ENCODE assay signal across 8 mouse cellular contexts in the genomic region with DNA sequence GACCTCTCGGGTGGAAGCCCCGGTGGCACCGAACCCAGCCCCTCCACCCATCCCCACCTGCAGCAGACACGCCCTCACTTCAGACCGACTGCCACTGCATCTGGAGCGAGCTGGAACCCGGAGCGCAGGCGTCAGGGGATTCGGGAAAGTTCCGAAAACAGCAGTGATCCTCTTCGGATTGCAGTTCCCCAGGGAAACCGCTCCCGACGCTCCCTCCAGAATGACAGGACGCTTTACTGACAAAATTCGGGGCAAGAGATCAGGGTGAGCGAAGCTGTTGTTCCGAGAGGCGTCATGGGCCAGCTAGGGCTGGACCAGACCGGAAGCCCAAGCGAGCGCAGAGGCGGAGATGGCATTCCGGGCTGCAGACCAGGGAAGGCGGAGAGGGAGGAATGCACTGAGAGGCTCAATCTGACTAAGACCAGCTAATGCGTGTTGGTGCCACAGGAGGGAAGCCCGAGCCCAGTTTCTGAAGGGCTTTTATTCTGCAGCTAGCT. TPM values are rescaled to one million over a fixed set of nuclear protein-coding genes. Genes with fewer than 3 reads are reported as not detected.
DNase-seq lines count a peak whose midpoint lies in the region; ATAC-seq and TF ChIP-seq lines count a peak whose summit lies in the region.

A gene (minus strand): TSS at position 311 of the 497 bp plus-strand sequence.

- no peak for DNase-seq in thymus, postnatal 0 days (ENCODE audit: low spot score)
- no peak for DNase-seq in thymus, adult 18-20 months
- DNase-seq in forebrain, embryonic 10.5 days (ENCODE audit: extremely low spot score, low spot score), result peak; percentile 53
- DNase-seq in kidney, postnatal 25 days, result peak; percentile 67 to 84
- DNase-seq in liver, embryonic 14.5 days (ENCODE audit: low read depth in 3 of 3, low spot score in 3 of 3), result no peak
- DNase-seq in T-cell, adult 2 months (ENCODE audit: low spot score), result no peak

- 0 out of 2 replicates have a peak, but pooled peaks have one; percentile 61 for ATAC-seq in heart, embryonic 15.5 days (replicated peaks; ENCODE audit: insufficient number of reproducible peaks, insufficient read depth, low FRiP score, low read depth)
- ATAC-seq in liver, embryonic 14.5 days (ENCODE audit: insufficient read depth), result no peak
- ATAC-seq in neural tube, embryonic 15.5 days (ENCODE audit: low FRiP score), result peak; percentile 70

- WGBS in forebrain, embryonic 10.5 days, result under 1% methylated on average over 28 of the region's 28 CpGs
- WGBS in heart, embryonic 15.5 days, result under 1% methylated on average over 28 of the region's 28 CpGs
- WGBS in liver, embryonic 14.5 days (ENCODE audit: insufficient replicate concordance), result 4% methylated on average over 28 of the region's 28 CpGs
- WGBS in neural tube, embryonic 15.5 days, result 1% methylated on average over 28 of the region's 28 CpGs

- TF ChIP-seq EP300 in liver, embryonic 14.5 days (IDR thresholded peaks at IDR 0.05; ENCODE audit: low read depth), result no peak

- peak within 1 kb of the TSS; percentile 94 for H3K4me2 ChIP-seq in heart, embryonic 15.5 days
- peak within 1 kb of the TSS; percentile 43 for H3K4me2 ChIP-seq in liver, embryonic 14.5 days (ENCODE audit: low read depth)
- H3K4me2 ChIP-seq in neural tube, embryonic 15.5 days, result peak within 1 kb of the TSS; percentile 81

- peaks cover 95% of the 10 kb centered on the region for H3K27me3 ChIP-seq in forebrain, embryonic 10.5 days (ENCODE audit: poor library complexity, severe bottlenecking)
- H3K27me3 ChIP-seq in heart, embryonic 15.5 days, result peaks cover 82% of the 10 kb centered on the region
- peaks cover 58% of the 10 kb centered on the region for H3K27me3 ChIP-seq in liver, embryonic 14.5 days (ENCODE audit: control insufficient read depth, insufficient read depth, low read length)
- peaks cover 52% of the 10 kb centered on the region for H3K27me3 ChIP-seq in neural tube, embryonic 15.5 days (replicated peaks)

- no peak for TF ChIP-seq CTCF in liver, embryonic 14.5 days (IDR thresholded peaks at IDR 0.05; ENCODE audit: low read depth)

- no peaks in the 10 kb centered on the region for H3K9me3 ChIP-seq in forebrain, embryonic 10.5 days
- H3K9me3 ChIP-seq in heart, embryonic 15.5 days (replicated peaks), result no peaks in the 10 kb centered on the region
- H3K9me3 ChIP-seq in liver, embryonic 14.5 days (ENCODE audit: control insufficient read depth, low read length), result no peaks in the 10 kb centered on the region
- no peaks in the 10 kb centered on the region for H3K9me3 ChIP-seq in neural tube, embryonic 15.5 days (replicated peaks)

- H3K36me3 ChIP-seq in forebrain, embryonic 10.5 days (replicated peaks), result no peaks in the 10 kb centered on the region
- no peaks in the 10 kb centered on the region for H3K36me3 ChIP-seq in heart, embryonic 15.5 days
- H3K36me3 ChIP-seq in liver, embryonic 14.5 days (replicated peaks; ENCODE audit: control insufficient read depth, insufficient read depth, low read depth), result no peaks in the 10 kb centered on the region
- H3K36me3 ChIP-seq in neural tube, embryonic 15.5 days, result peaks cover 2% of the 10 kb centered on the region

- H3K27ac ChIP-seq in forebrain, embryonic 10.5 days, result peak within 1 kb of the TSS; percentile 53; the same call in 1 of the 2 replicates
- no peak within 1 kb of the TSS for H3K27ac ChIP-seq in heart, embryonic 15.5 days
- H3K27ac ChIP-seq in liver, embryonic 14.5 days, result no peak within 1 kb of the TSS
- no peak within 1 kb of the TSS for H3K27ac ChIP-seq in neural tube, embryonic 15.5 days (replicated peaks)

- H3K4me1 ChIP-seq in forebrain, embryonic 10.5 days, result peaks cover 29% of the 10 kb centered on the region
- peaks cover 25% of the 10 kb centered on the region for H3K4me1 ChIP-seq in heart, embryonic 15.5 days (replicated peaks)
- no peaks in the 10 kb centered on the region for H3K4me1 ChIP-seq in liver, embryonic 14.5 days (replicated peaks; ENCODE audit: control insufficient read depth in 2 of 2, insufficient read depth in 2 of 2, low read length in 1 of 2)
- H3K4me1 ChIP-seq in neural tube, embryonic 15.5 days, result peaks cover 31% of the 10 kb centered on the region

- peak within 1 kb of the TSS; percentile 43 for H3K9ac ChIP-seq in heart, embryonic 15.5 days
- no peak within 1 kb of the TSS for H3K9ac ChIP-seq in liver, embryonic 14.5 days (replicated peaks)
- H3K9ac ChIP-seq in neural tube, embryonic 15.5 days (replicated peaks), result peak within 1 kb of the TSS; percentile 44

- H3K4me3 ChIP-seq in forebrain, embryonic 10.5 days, result peak within 1 kb of the TSS; percentile 54
- H3K4me3 ChIP-seq in heart, embryonic 15.5 days, result peak within 1 kb of the TSS; percentile 61
- peak within 1 kb of the TSS; percentile 8 to 19; a peak in 2 of 4 replicates for H3K4me3 ChIP-seq in liver, embryonic 14.5 days (ENCODE audit: insufficient read depth in 1 of 2, low read depth in 2 of 2, low read length in 2 of 2)
- peak within 1 kb of the TSS; percentile 60 for H3K4me3 ChIP-seq in neural tube, embryonic 15.5 days (replicated peaks)

RNA-seq across cellular contexts. Expression of the gene that starts here (rescaled TPM):
- polyA plus RNA-seq in thymus, postnatal 0 days (2015; fragmentation: Nextera tagmentation; extraction: Ambion mirVana), result 10.0 and 12.2 TPM in 2 replicates
- 0.86 and 0.98 TPM in 2 replicates for polyA plus RNA-seq in forebrain, embryonic 10.5 days (2016; fragmentation: Nextera tagmentation; extraction: Ambion mirVana)
- 1.9 and 3.7 TPM in 2 replicates for polyA plus RNA-seq in heart, embryonic 15.5 days (2015; fragmentation: Nextera tagmentation; extraction: Ambion mirVana)
- 0.03 and 0.06 TPM in 2 replicates for polyA plus RNA-seq in liver, embryonic 14.5 days (2012; rRNA removed)
- polyA plus RNA-seq in liver, embryonic 14.5 days (2014; fragmentation: Nextera tagmentation; extraction: Ambion mirVana), result not detected in 2 replicates
- 7.3 and 9.6 TPM in 2 replicates for polyA plus RNA-seq in neural tube, embryonic 15.5 days (2015; fragmentation: Nextera tagmentation; extraction: Ambion mirVana)

Comparison
In these comparisons a context has a peak if more than half of its experiments do, and no peak if none do; other contexts are left out.
1. Peak in DNase-seq, H3K4me3 ChIP-seq and H3K27ac ChIP-seq in forebrain, embryonic 10.5 days; RNA of the gene not detected or under 1 TPM.
2. DNase-seq: peak in kidney, postnatal 25 days (2 of 2); none in thymus, postnatal 0 days (single experiment), thymus, adult 18-20 months (0 of 2), liver, embryonic 14.5 days (0 of 3) and T-cell, adult 2 months (single experiment).
3. H3K4me2 ChIP-seq: peak in every context shown above with its lines; median percentile 94 in heart, embryonic 15.5 days; 81 in neural tube, embryonic 15.5 days; 43 in liver, embryonic 14.5 days.
4. Peak in every context shown above with its lines, with median percentiles within 50 percentile points of each other: H3K4me3 ChIP-seq.